Mouse (Mus musculus) heart, embryonic 12.5 days (tissue): ENCODE data around the gene Foxl1. TPM values are rescaled to one million over a fixed set of nuclear protein-coding genes. Genes with fewer than 3 reads are reported as not detected.

ENCODE experiments used
- ATAC-seq: fragments of 200-750 bp; cut with Nextera tagmentation; 2 replicates; pipeline ENCODE4 v1.8.0; 2017; ENCODE audit warnings: moderate TSS enrichment, moderate library complexity; ENCODE audit not compliant: insufficient number of reproducible peaks, low FRiP score
- H3K27ac ChIP-seq: fragments of 300-500 bp; sonication (generic); 2 replicates; pipeline ENCODE4 v1.5.1; 2016; ENCODE audit warnings: mild to moderate bottlenecking, moderate library complexity; ENCODE audit not compliant: poor library complexity, severe bottlenecking
- H3K27me3 ChIP-seq: fragments of 300-500 bp; sonication (generic); replicated peaks from 2 replicates; pipeline ENCODE4 v1.6.1; 2016; ENCODE audit warnings: mild to moderate bottlenecking, moderate library complexity
- H3K36me3 ChIP-seq: fragments of 300-500 bp; sonication (generic); 2 replicates; pipeline ENCODE4 v1.6.1; 2016; ENCODE audit warnings: mild to moderate bottlenecking, moderate library complexity
- H3K4me1 ChIP-seq: fragments of 300-500 bp; sonication (generic); replicated peaks from 2 replicates; pipeline ENCODE4 v1.6.1; 2016; ENCODE audit warnings: mild to moderate bottlenecking
- H3K4me2 ChIP-seq: fragments of 300-500 bp; sonication (generic); 2 replicates; pipeline ENCODE4 v1.6.1; 2016; ENCODE audit warnings: mild to moderate bottlenecking, moderate library complexity
- H3K4me3 ChIP-seq: fragments of 300-500 bp; sonication (generic); 2 replicates; pipeline ENCODE4 v1.5.1; 2016; ENCODE audit warnings: mild to moderate bottlenecking
- H3K9ac ChIP-seq: fragments of 300-500 bp; sonication (generic); 2 replicates; pipeline ENCODE4 v1.6.1; 2016; ENCODE audit warnings: mild to moderate bottlenecking, moderate library complexity
- H3K9me3 ChIP-seq: fragments of 300-500 bp; sonication (generic); replicated peaks from 2 replicates; pipeline ENCODE4 v1.6.1; 2016; ENCODE audit warnings: mild to moderate bottlenecking, moderate library complexity
- WGBS: fragments of 180-500 bp; shearing (Covaris S2); methylation state at CpG from one replicate; pipeline ENCODE4 v1.1.7; 2016; 5-methylcytosine and 5-hydroxymethylcytosine counted together
- microRNA-seq: library from miRNA; unstranded; fragments of <30 nt; microRNA quantifications from one replicate; pipeline ENCODE4, GENCODE M21; 2017
- polyA plus RNA-seq: library from polyadenylated mRNA; unstranded; fragments of >200 nt; fragmentation: Nextera tagmentation; extraction: Ambion mirVana; gene quantifications from 2 replicates; pipeline ENCODE4 v1.2.1, GENCODE M21; 2016

The Foxl1 gene
- polyA plus RNA-seq, 1 experiment from 2014 or later: 0.78 TPM

GRCm38 (mm10) chr8:121170626-121171552 lies 43.1 kb downstream of the Foxl1 start:
- 25% methylated on average over 27 of the region's 27 CpGs for WGBS

GRCm38 (mm10) chr8:121172567-121172966 lies 44.8 kb downstream of the Foxl1 start:
- 0 out of 2 replicates have a peak, but pooled peaks cover 2% of the 10 kb centered on the region for H3K27me3 ChIP-seq
- no peaks in the 10 kb centered on the region for H3K36me3 ChIP-seq
- H3K9ac ChIP-seq: no peak overlapping the region
- H3K27ac ChIP-seq: no peak overlapping the region
- no peak for ATAC-seq
- no peak overlapping the region for H3K4me3 ChIP-seq
- H3K9me3 ChIP-seq: no peaks in the 10 kb centered on the region
- WGBS: 58% methylated on average over 8 of the region's 8 CpGs
- peaks cover 60% of the 10 kb centered on the region for H3K4me1 ChIP-seq
- no peak overlapping the region for H3K4me2 ChIP-seq

More at GRCm38 (mm10) chr8:121170626-121171552, 43.1 kb downstream of the Foxl1 start:
- 0 out of 2 replicates have a peak, but pooled peaks cover 4% of the 10 kb centered on the region for H3K27me3 ChIP-seq
- H3K27ac ChIP-seq: peak overlapping the region; percentile 80
- H3K36me3 ChIP-seq: no peaks in the 10 kb centered on the region
- H3K4me2 ChIP-seq: peak overlapping the region; percentile 43
- peaks cover 53% of the 10 kb centered on the region for H3K4me1 ChIP-seq
- no peaks in the 10 kb centered on the region for H3K9me3 ChIP-seq
- H3K9ac ChIP-seq: 0 out of 2 replicates have a peak overlapping the region, but pooled peaks have one; percentile 5
- no peak overlapping the region for H3K4me3 ChIP-seq
- peak; percentile 74 for ATAC-seq

GRCm38 (mm10) chr8:121174178-121174577 lies 46.4 kb downstream of the Foxl1 start:
- Histone ChIP-seq H3K36me3 (no peaks in the 10 kb centered on the region), H3K9ac (no peak overlapping the region), H3K9me3 (no peaks in the 10 kb centered on the region), H3K4me1 (peaks cover 48% of the 10 kb centered on the region), H3K4me2 (no peak overlapping the region), H3K27ac (no peak overlapping the region), H3K27me3 (no peaks in the 10 kb centered on the region; the same call in 1 of the 2 replicates), H3K4me3 (no peak overlapping the region)
- WGBS: 66% methylated on average over 10 of the region's 10 CpGs
- no peak for ATAC-seq

DNA sequence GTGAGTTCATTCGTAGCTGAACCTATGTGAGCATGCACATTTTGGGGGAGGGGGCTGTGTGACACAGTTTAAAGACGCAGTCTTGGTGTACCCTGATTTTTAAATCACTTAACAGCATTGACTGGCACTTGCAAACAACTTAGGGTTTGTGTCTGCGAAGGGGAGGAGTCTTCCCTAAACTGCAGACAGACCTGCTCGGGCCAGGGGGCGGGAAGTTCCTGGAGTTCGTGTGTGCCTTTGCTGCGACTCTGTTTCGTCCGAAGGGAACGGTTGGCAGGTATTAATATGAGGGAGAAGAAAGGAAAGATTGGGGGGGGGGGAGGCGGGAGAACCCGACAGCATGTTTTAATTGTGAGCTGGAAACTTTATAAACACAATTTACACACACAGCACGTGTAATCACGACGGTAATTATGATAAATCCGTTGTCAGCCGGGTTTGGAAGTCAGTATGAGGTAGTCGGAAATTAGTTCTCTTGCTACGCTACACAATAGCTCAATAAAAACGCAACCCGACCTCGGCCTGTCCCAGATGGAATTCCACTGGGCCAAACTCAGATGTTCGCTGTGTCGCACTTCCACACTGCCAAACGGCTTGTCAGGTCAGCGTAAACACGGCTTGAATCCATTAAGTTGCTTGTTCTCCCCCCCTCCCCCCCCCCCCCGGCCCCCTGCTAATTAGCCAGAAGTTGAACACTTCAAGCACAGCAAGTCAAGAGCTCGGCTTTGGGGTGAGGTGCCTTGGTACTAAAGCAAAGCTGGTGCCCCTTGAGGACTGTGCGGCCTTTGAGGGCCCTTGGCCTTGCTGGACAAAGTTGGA lies 47.2 kb downstream of the Foxl1 start:
- H3K4me2 ChIP-seq: no peak overlapping the region
- peaks cover 42% of the 10 kb centered on the region for H3K4me1 ChIP-seq
- H3K9ac ChIP-seq: no peak overlapping the region
- no peak overlapping the region for H3K27ac ChIP-seq
- H3K9me3 ChIP-seq: no peaks in the 10 kb centered on the region
- ATAC-seq: no peak
- H3K27me3 ChIP-seq: no peaks in the 10 kb centered on the region; the same call in 1 of the 2 replicates
- 57% methylated on average over 30 of the region's 30 CpGs for WGBS
- H3K4me3 ChIP-seq: no peak overlapping the region
- H3K36me3 ChIP-seq: no peaks in the 10 kb centered on the region

DNA sequence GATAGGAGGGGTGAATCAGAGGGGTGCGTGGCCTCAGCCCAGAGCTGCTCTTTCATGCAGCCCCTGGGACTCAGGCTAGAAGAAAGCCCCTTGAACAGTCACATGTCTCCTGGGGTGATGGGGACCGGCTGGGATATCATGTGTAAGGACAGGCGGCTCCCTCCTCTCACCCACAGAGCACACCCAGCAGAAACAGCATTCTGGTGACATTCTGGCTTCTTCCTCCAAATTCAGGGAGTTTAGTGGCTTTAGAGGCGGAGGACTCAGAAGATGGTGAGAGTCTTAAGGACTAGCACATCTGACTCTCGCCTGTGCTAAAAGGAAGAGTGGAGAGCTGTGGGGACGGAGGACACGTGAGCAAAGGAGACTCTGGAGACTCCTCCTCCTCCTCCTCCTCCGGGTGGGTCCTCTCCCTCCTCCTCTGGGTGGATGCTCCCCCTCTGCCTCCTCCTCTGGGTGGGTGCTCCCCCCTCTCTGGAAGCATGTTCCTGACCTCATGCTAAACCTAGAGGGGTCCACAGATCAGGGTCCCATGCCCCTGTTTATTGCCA lies 47.9 kb downstream of the Foxl1 start:
- H3K4me1 ChIP-seq: peaks cover 35% of the 10 kb centered on the region
- WGBS: 75% methylated on average over 8 of the region's 8 CpGs
- H3K27ac ChIP-seq: peak overlapping the region; percentile 36; the same call in 1 of the 2 replicates
- H3K27me3 ChIP-seq: no peaks in the 10 kb centered on the region; the same call in 1 of the 2 replicates
- ATAC-seq: no peak
- no peak overlapping the region for H3K9ac ChIP-seq
- H3K9me3 ChIP-seq: no peaks in the 10 kb centered on the region
- H3K4me2 ChIP-seq: no peak overlapping the region
- no peaks in the 10 kb centered on the region for H3K36me3 ChIP-seq
- no peak overlapping the region for H3K4me3 ChIP-seq

DNA sequence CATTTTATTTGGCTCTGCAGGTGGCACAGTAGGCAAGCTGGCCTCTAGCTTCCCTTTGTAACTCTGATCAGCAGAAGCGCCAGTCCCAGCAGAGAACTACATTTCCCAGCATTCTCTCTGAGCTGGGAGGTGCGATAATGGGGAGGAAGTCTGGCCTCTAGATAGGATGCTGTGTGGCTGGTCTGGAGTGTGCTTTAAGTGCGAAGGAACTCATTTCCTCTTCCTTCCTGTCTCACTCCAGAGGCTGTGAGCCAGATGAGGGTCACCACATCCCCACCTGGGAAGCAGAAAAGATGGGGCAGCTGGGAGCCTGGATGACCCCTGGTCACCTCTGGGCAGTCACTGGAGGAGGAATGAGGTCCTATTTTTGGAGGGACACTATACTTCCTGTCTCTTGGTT lies 48.6 kb downstream of the Foxl1 start:
- H3K9ac ChIP-seq: no peak overlapping the region
- ATAC-seq: peak; percentile 60; the same call in 1 of the 2 replicates
- WGBS: 15% methylated on average over 3 of the region's 3 CpGs
- H3K4me2 ChIP-seq: no peak overlapping the region
- no peaks in the 10 kb centered on the region for H3K9me3 ChIP-seq
- H3K4me1 ChIP-seq: peaks cover 28% of the 10 kb centered on the region
- H3K36me3 ChIP-seq: no peaks in the 10 kb centered on the region
- H3K27me3 ChIP-seq: no peaks in the 10 kb centered on the region; the same call in 1 of the 2 replicates
- no peak overlapping the region for H3K27ac ChIP-seq
- no peak overlapping the region for H3K4me3 ChIP-seq

Small RNA genes within 50 kb of the gene (microRNA-seq; reads per million reads assigned to microRNA genes)
- gene Gm27530: not detected

Other genes starting within 250 kb of the Foxl1 start
- 0.68 and 3.7 TPM in 2 replicates for gene Foxf1, start 43.6 kb upstream of the Foxl1 start, polyA plus RNA-seq
- gene Mthfsd, start 19.5 kb upstream of the Foxl1 start, polyA plus RNA-seq: 45.2 and 45.8 TPM in 2 replicates
- gene Foxc2, start 11.8 kb upstream of the Foxl1 start, polyA plus RNA-seq: 20.7 and 20.8 TPM in 2 replicates